Mouse (Mus musculus): ENCODE measurements around the gene Ntn3.

DNA sequence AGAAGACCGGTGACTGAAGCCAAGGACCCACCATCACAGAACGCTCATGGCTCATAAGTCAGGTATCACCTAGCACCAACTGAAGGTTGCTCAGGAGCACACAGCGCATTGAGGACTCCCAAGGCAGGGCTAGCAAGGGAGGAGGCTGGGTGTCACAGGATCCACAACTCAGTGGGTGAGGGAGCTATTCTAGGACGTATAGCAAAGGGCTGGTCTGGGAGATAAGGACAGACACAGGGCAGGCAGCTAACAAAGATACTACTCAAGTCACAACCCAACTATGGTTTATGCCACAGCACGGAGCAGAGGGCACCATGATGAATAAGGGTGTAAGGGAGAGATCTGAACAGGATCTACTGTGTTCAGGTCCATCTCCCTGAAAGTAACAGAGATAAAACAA is 16.5 kb upstream of the Ntn3 start:
- TF ChIP-seq ZC3H11A (IDR thresholded peaks at IDR 0.05; ENCODE audit: borderline replicate concordance, low read depth, low read length) (no peak), MAFK (IDR thresholded peaks at IDR 0.05; ENCODE audit: insufficient read depth, low read depth, low read length) (no peak), CHD2 (IDR thresholded peaks at IDR 0.05; ENCODE audit: low read depth, low read length) (no peak), HCFC1 (IDR thresholded peaks at IDR 0.05; ENCODE audit: borderline replicate concordance, insufficient read depth, low read length) (no peak), ZNF384 (IDR thresholded peaks at IDR 0.05; ENCODE audit: low read depth, low read length) (no peak)
